ENCODE assay signal across 8 mouse cellular contexts in genomic region chr12:70783475-70784239, GRCm38 (mm10). TPM values are rescaled to one million over a fixed set of nuclear protein-coding genes. Genes with fewer than 3 reads are reported as not detected.
DNase-seq lines count a peak whose midpoint lies in the region; ATAC-seq and TF ChIP-seq lines count a peak whose summit lies in the region.

No protein-coding gene starts in this region.

- intact Hi-C loops in heart, postnatal 10 days (cut with DNase I) = no loop called here

- no peaks in the 10 kb centered on the region for H3K36me3 ChIP-seq in heart, embryonic 14.5 days (ENCODE audit: control insufficient read depth, insufficient read depth, low read length)
- no peaks in the 10 kb centered on the region for H3K36me3 ChIP-seq in embryonic facial prominence, embryonic 10.5 days (replicated peaks)
- no peaks in the 10 kb centered on the region for H3K36me3 ChIP-seq in hindbrain, postnatal 0 days (ENCODE audit: insufficient read depth, low read length)
- H3K36me3 ChIP-seq in midbrain, postnatal 0 days (ENCODE audit: insufficient read depth, low read length) = no peaks in the 10 kb centered on the region

- no peak overlapping the region for H3K27ac ChIP-seq in heart, embryonic 14.5 days (replicated peaks in 1 of 2; ENCODE audit: control insufficient read depth in 1 of 2, insufficient read depth in 1 of 2, low read depth in 2 of 2, low read length in 2 of 2)
- peak overlapping the region; percentile 52 for H3K27ac ChIP-seq in embryonic facial prominence, embryonic 10.5 days (replicated peaks)
- no peak overlapping the region for H3K27ac ChIP-seq in hindbrain, postnatal 0 days
- no peak overlapping the region for H3K27ac ChIP-seq in midbrain, postnatal 0 days (ENCODE audit: low read depth, low read length)

- WGBS in heart, embryonic 14.5 days = 20% methylated on average over 22 of the region's 22 CpGs
- WGBS in embryonic facial prominence, embryonic 10.5 days = 21% methylated on average over 22 of the region's 22 CpGs
- 25% methylated on average over 22 of the region's 22 CpGs for WGBS in hindbrain, postnatal 0 days
- 19% methylated on average over 22 of the region's 22 CpGs for WGBS in midbrain, postnatal 0 days

- no peaks in the 10 kb centered on the region for H3K9me3 ChIP-seq in heart, embryonic 14.5 days (ENCODE audit: control insufficient read depth, low read length)
- no peaks in the 10 kb centered on the region for H3K9me3 ChIP-seq in embryonic facial prominence, embryonic 10.5 days
- H3K9me3 ChIP-seq in hindbrain, postnatal 0 days (ENCODE audit: low read length) = no peaks in the 10 kb centered on the region
- no peaks in the 10 kb centered on the region for H3K9me3 ChIP-seq in midbrain, postnatal 0 days (ENCODE audit: low read length)

- peak overlapping the region in 1 of 2 experiments; percentile 1; a peak in 1 of 4 replicates for H3K4me3 ChIP-seq in heart, embryonic 14.5 days (ENCODE audit: control insufficient read depth in 1 of 2, insufficient read depth in 1 of 2, low read depth in 1 of 2, low read length in 2 of 2)
- H3K4me3 ChIP-seq in embryonic facial prominence, embryonic 10.5 days = peak overlapping the region; percentile 33
- no peak overlapping the region for H3K4me3 ChIP-seq in hindbrain, postnatal 0 days (ENCODE audit: low read length)
- H3K4me3 ChIP-seq in midbrain, postnatal 0 days (ENCODE audit: low read depth, low read length) = no peak overlapping the region

- H3K4me2 ChIP-seq in heart, embryonic 14.5 days (ENCODE audit: low read length) = peak overlapping the region; percentile 45
- H3K4me2 ChIP-seq in hindbrain, postnatal 0 days (ENCODE audit: low read depth, low read length) = peak overlapping the region; percentile 33
- peak overlapping the region; percentile 32 for H3K4me2 ChIP-seq in midbrain, postnatal 0 days (ENCODE audit: low read depth, low read length, poor library complexity, severe bottlenecking)

- DNase-seq in heart, postnatal 10 days = no peak
- DNase-seq in embryonic facial prominence, embryonic 10.5 days (ENCODE audit: low spot score) = peak; percentile 55
- no peak for DNase-seq in hindbrain, postnatal 0 days (ENCODE audit: low spot score)
- no peak for DNase-seq in midbrain, postnatal 0 days (ENCODE audit: low spot score)
- DNase-seq in frontal cortex, postnatal 25 days (ENCODE audit: low spot score in 2 of 2) = no peak
- no peak for DNase-seq in ovary, postnatal 14 days (ENCODE audit: low spot score)
- DNase-seq in adrenal gland, adult (ENCODE audit: inconsistent age in 2 of 2, low spot score in 1 of 2) = no peak

- H3K9ac ChIP-seq in heart, embryonic 14.5 days (ENCODE audit: low read length) = peak overlapping the region; percentile 25; the same call in 1 of the 2 replicates
- H3K9ac ChIP-seq in hindbrain, postnatal 0 days (replicated peaks; ENCODE audit: low read length) = no peak overlapping the region
- no peak overlapping the region for H3K9ac ChIP-seq in midbrain, postnatal 0 days (replicated peaks; ENCODE audit: low read length, poor library complexity, severe bottlenecking)

- H3K4me1 ChIP-seq in heart, embryonic 14.5 days (ENCODE audit: control insufficient read depth in 2 of 2, insufficient read depth in 2 of 2, low read length in 2 of 2) = peaks cover 5 to 7% of the 10 kb centered on the region in 2 experiments; a peak in 2 of 4 replicates
- H3K4me1 ChIP-seq in embryonic facial prominence, embryonic 10.5 days = peaks cover 36% of the 10 kb centered on the region
- H3K4me1 ChIP-seq in hindbrain, postnatal 0 days (ENCODE audit: insufficient read depth, low read length) = 0 out of 2 replicates have a peak, but pooled peaks cover 3% of the 10 kb centered on the region
- no peaks in the 10 kb centered on the region for H3K4me1 ChIP-seq in midbrain, postnatal 0 days (ENCODE audit: insufficient read depth, low read length)

- no peak for TF ChIP-seq CTCF in hindbrain, postnatal 0 days (IDR thresholded peaks at IDR 0.05; ENCODE audit: low read depth)
- TF ChIP-seq CTCF in midbrain, postnatal 0 days (IDR thresholded peaks at IDR 0.05) = no peak

- peak; percentile 54; the same call in 1 of the 2 replicates for ATAC-seq in heart, embryonic 14.5 days (ENCODE audit: insufficient number of reproducible peaks, insufficient read depth, low FRiP score, low read depth)
- no peak for ATAC-seq in hindbrain, postnatal 0 days
- no peak for ATAC-seq in midbrain, postnatal 0 days (ENCODE audit: low FRiP score)

- no peaks in the 10 kb centered on the region for H3K27me3 ChIP-seq in heart, embryonic 14.5 days (ENCODE audit: control insufficient read depth, insufficient read depth, low read length)
- no peaks in the 10 kb centered on the region for H3K27me3 ChIP-seq in embryonic facial prominence, embryonic 10.5 days (replicated peaks; ENCODE audit: low read depth, poor library complexity, severe bottlenecking)
- H3K27me3 ChIP-seq in hindbrain, postnatal 0 days (ENCODE audit: insufficient read depth, low read length) = no peaks in the 10 kb centered on the region
- H3K27me3 ChIP-seq in midbrain, postnatal 0 days (ENCODE audit: insufficient read depth, low read length) = no peaks in the 10 kb centered on the region

RNA-seq across cellular contexts. Expression of gene Frmd6, which starts 41.7 kb away (rescaled TPM):
- polyA plus RNA-seq in heart, embryonic 14.5 days (2014; fragmentation: Nextera tagmentation; extraction: Ambion mirVana) = 26.7 and 27.0 TPM in 2 replicates
- 10 to 100 TPM; 44.5 to 51.4 TPM for total RNA-seq in heart, postnatal 10 days (2021)
- polyA plus RNA-seq in embryonic facial prominence, embryonic 10.5 days (2016; fragmentation: Nextera tagmentation; extraction: Ambion mirVana) = 45.1 and 54.5 TPM in 2 replicates
- 7.0 and 7.9 TPM in 2 replicates for total RNA-seq in hindbrain, postnatal 0 days (2014; rRNA removed)
- 5.8 and 6.5 TPM in 2 replicates for polyA plus RNA-seq in hindbrain, postnatal 0 days (2015; fragmentation: Nextera tagmentation; extraction: Ambion mirVana)
- total RNA-seq in midbrain, postnatal 0 days (2014; rRNA removed) = 7.2 and 8.9 TPM in 2 replicates
- 5.9 and 6.8 TPM in 2 replicates for polyA plus RNA-seq in midbrain, postnatal 0 days (2015; fragmentation: Nextera tagmentation; extraction: Ambion mirVana)
